Mouse (Mus musculus): ENCODE measurements around the gene Gng2. TPM values are rescaled to one million over a fixed set of nuclear protein-coding genes. Genes with fewer than 3 reads are reported as not detected.

Gng2 gene
- polyA plus RNA-seq, 1 experiment from 2014 or later, result 195 TPM

- H3K36me3 ChIP-seq, result peaks cover 12% of the 10 kb centered on the region
- H3K27ac ChIP-seq (replicated peaks), result peak overlapping the region; percentile 87
- H3K27me3 ChIP-seq, result no peaks in the 10 kb centered on the region; the same call in 1 of the 2 replicates
- 0 out of 2 replicates have a peak overlapping the region, but pooled peaks have one; percentile 7 for H3K9ac ChIP-seq (replicated peaks)
- 0 out of 2 replicates have a peak, but pooled peaks cover 3% of the 10 kb centered on the region for H3K9me3 ChIP-seq
- H3K4me1 ChIP-seq, result peaks cover 28% of the 10 kb centered on the region
- WGBS, result 36% methylated on average over 11 of the region's 11 CpGs
- no peak overlapping the region for H3K4me3 ChIP-seq
- H3K4me2 ChIP-seq (replicated peaks), result peak overlapping the region; percentile 22; the same call in 1 of the 2 replicates
- ATAC-seq (ENCODE audit: low FRiP score, low read depth), result peak; percentile 39; the same call in 1 of the 2 replicates
Measured at GRCm38 (mm10) chr14:19825481-19825880, 151.9 kb downstream of the Gng2 start.

- peak within 1 kb of the TSS; percentile 89 for H3K9ac ChIP-seq (replicated peaks)
- H3K27ac ChIP-seq (replicated peaks), result peak within 1 kb of the TSS; percentile 87
- H3K4me3 ChIP-seq, result peak within 1 kb of the TSS; percentile 78
- under 1% methylated on average over 80 of the region's 80 CpGs for WGBS
- peaks cover 28% of the 10 kb centered on the region for H3K4me1 ChIP-seq
- peak within 1 kb of the TSS; percentile 73 for H3K4me2 ChIP-seq (replicated peaks)
- ATAC-seq (ENCODE audit: low FRiP score, low read depth), result peak; percentile 97
- H3K36me3 ChIP-seq, result peaks cover 25% of the 10 kb centered on the region
- H3K27me3 ChIP-seq, result no peaks in the 10 kb centered on the region; the same call in 1 of the 2 replicates
- H3K9me3 ChIP-seq, result 0 out of 2 replicates have a peak, but pooled peaks cover 3% of the 10 kb centered on the region
Measured at GRCm38 (mm10) chr14:19823321-19824142, 153.9 kb downstream of the Gng2 start, which contains the start of gene Rtraf. Rtraf (minus strand) TSS chr14:19823824.

Other genes with a start within 250 kb of the Gng2 start
- gene Nid2, start 226.4 kb downstream of the Gng2 start, polyA plus RNA-seq (2016; fragmentation: Nextera tagmentation; extraction: Ambion mirVana), result 48.7 and 60.8 TPM in 2 replicates
- 233 and 234 TPM in 2 replicates for gene Rtraf, start 153.8 kb downstream of the Gng2 start, polyA plus RNA-seq (2016; fragmentation: Nextera tagmentation; extraction: Ambion mirVana)
- gene Saysd1, start 160.9 kb upstream of the Gng2 start, polyA plus RNA-seq (2016; fragmentation: Nextera tagmentation; extraction: Ambion mirVana), result 11.2 and 12.1 TPM in 2 replicates
- gene Kcnk5, start 204.2 kb upstream of the Gng2 start, polyA plus RNA-seq (2016; fragmentation: Nextera tagmentation; extraction: Ambion mirVana), result 6.7 and 7.4 TPM in 2 replicates

All from midbrain, embryonic 12.5 days (tissue).